Mouse (Mus musculus) liver, embryonic 12.5 days (tissue): ENCODE measurements at regions not wholly inside any gene's neighbourhood (a gene's known extent, or its start where the extent isn't known, plus 50 kb on each side); places are given as distances from the start of the nearest gene placed in this dataset.
"Not testable (repeated sequence)": the region's sequence is repeated elsewhere in the genome, so short reads cannot be mapped to it uniquely, and the experiment has no call there.

Experiments
- ATAC-seq: fragments of 200-750 bp; cut with Nextera tagmentation; 2 replicates; pipeline ENCODE4 v1.8.0; 2017; ENCODE audit warnings: moderate number of reproducible peaks, mild to moderate bottlenecking, moderate library complexity
- H3K27ac ChIP-seq: fragments of 300-500 bp; sonication (generic); 2 replicates; pipeline ENCODE4 v1.5.1; 2016; ENCODE audit warnings: mild to moderate bottlenecking
- H3K27me3 ChIP-seq: fragments of 300-500 bp; sonication (generic); replicated peaks from 2 replicates; pipeline ENCODE4 v1.6.1; 2016; ENCODE audit warnings: mild to moderate bottlenecking, moderate library complexity
- H3K36me3 ChIP-seq: fragments of 300-500 bp; sonication (generic); 2 replicates; pipeline ENCODE4 v1.6.1; 2016; ENCODE audit warnings: mild to moderate bottlenecking, moderate library complexity
- H3K4me1 ChIP-seq: fragments of 300-500 bp; sonication (generic); 2 replicates; pipeline ENCODE4 v1.6.1; 2016
- H3K4me2 ChIP-seq: fragments of 300-500 bp; sonication (generic); 2 replicates; pipeline ENCODE4 v1.6.1; 2016; ENCODE audit warnings: mild to moderate bottlenecking, moderate library complexity
- H3K4me3 ChIP-seq: fragments of 300-500 bp; sonication (generic); 2 replicates; pipeline ENCODE4 v1.5.1; 2016; ENCODE audit warnings: mild to moderate bottlenecking, moderate library complexity
- H3K9ac ChIP-seq: fragments of 300-500 bp; sonication (generic); 2 replicates; pipeline ENCODE4 v1.6.1; 2016; ENCODE audit warnings: mild to moderate bottlenecking, moderate library complexity
- H3K9me3 ChIP-seq: fragments of 300-500 bp; sonication (generic); replicated peaks from 2 replicates; pipeline ENCODE4 v1.6.1; 2016; ENCODE audit warnings: mild to moderate bottlenecking, moderate library complexity
- WGBS: fragments of 180-500 bp; shearing (Covaris S2); methylation state at CpG from one replicate; pipeline ENCODE4 v1.1.7; 2016; ENCODE audit not compliant: insufficient replicate concordance; 5-methylcytosine and 5-hydroxymethylcytosine counted together

GRCm38 (mm10) chr17:31753113-31753858 lies 75.7 kb downstream of the Cryaa start:
- Histone ChIP-seq H3K9me3 (no peaks in the 10 kb centered on the region), H3K4me2 (no peak overlapping the region), H3K36me3 (no peaks in the 10 kb centered on the region), H3K27me3 (no peaks in the 10 kb centered on the region; the same call in 1 of the 2 replicates), H3K4me3 (no peak overlapping the region), H3K4me1 (peaks cover 2% of the 10 kb centered on the region; the same call in 1 of the 2 replicates), H3K9ac (no peak overlapping the region), H3K27ac (no peak overlapping the region)
- 52% methylated on average over 9 of the region's 9 CpGs for WGBS
- no peak for ATAC-seq

- Histone ChIP-seq H3K9me3 (no peaks in the 10 kb centered on the region), H3K36me3 (no peaks in the 10 kb centered on the region), H3K9ac (no peak overlapping the region), H3K27ac (no peak overlapping the region), H3K27me3 (no peaks in the 10 kb centered on the region; the same call in 1 of the 2 replicates), H3K4me1 (no peaks in the 10 kb centered on the region), H3K4me2 (no peak overlapping the region), H3K4me3 (no peak overlapping the region)
- no peak for ATAC-seq
- 18% methylated on average over 4 of the region's 4 CpGs for WGBS
Observed at GRCm38 (mm10) chr17:31753859-31754229, 76.2 kb downstream of the Cryaa start.

- no peak for ATAC-seq
- Histone ChIP-seq H3K27me3 (no peaks in the 10 kb centered on the region), H3K4me2 (no peak overlapping the region), H3K4me1 (no peaks in the 10 kb centered on the region), H3K27ac (no peak overlapping the region), H3K9ac (no peak overlapping the region), H3K36me3 (no peaks in the 10 kb centered on the region), H3K9me3 (no peaks in the 10 kb centered on the region), H3K4me3 (no peak overlapping the region)
- WGBS: 54% methylated on average over 2 of the region's 2 CpGs
Observed at GRCm38 (mm10) chr17:31760465-31760864, 82.9 kb downstream of the Cryaa start.

GRCm38 (mm10) chr17:31763078-31763477 lies 85.5 kb downstream of the Cryaa start:
- no peak overlapping the region for H3K27ac ChIP-seq
- no peak overlapping the region for H3K9ac ChIP-seq
- H3K27me3 ChIP-seq: no peaks in the 10 kb centered on the region
- no peaks in the 10 kb centered on the region for H3K36me3 ChIP-seq
- no peak overlapping the region for H3K4me3 ChIP-seq
- no peaks in the 10 kb centered on the region for H3K4me1 ChIP-seq
- H3K4me2 ChIP-seq: no peak overlapping the region
- ATAC-seq: no peak
- WGBS: 48% methylated on average over 5 of the region's 5 CpGs
- H3K9me3 ChIP-seq: no peaks in the 10 kb centered on the region

- Histone ChIP-seq H3K27me3 (no peaks in the 10 kb centered on the region), H3K4me1 (no peaks in the 10 kb centered on the region), H3K4me3 (no peak overlapping the region), H3K9me3 (no peaks in the 10 kb centered on the region; the same call in none of the 2 replicates), H3K9ac (no peak overlapping the region), H3K4me2 (no peak overlapping the region), H3K36me3 (no peaks in the 10 kb centered on the region), H3K27ac (no peak overlapping the region)
- 52% methylated on average over 25 of the region's 25 CpGs for WGBS
- no peak for ATAC-seq
Observed at GRCm38 (mm10) chr17:31766779-31767697, 88.6 kb downstream of the Sik1 start.

GRCm38 (mm10) chr17:31772201-31772820 lies 83.3 kb downstream of the Sik1 start:
- Histone ChIP-seq H3K4me1 (no peaks in the 10 kb centered on the region), H3K9ac (no peak overlapping the region), H3K27me3 (no peaks in the 10 kb centered on the region), H3K9me3 (no peaks in the 10 kb centered on the region; the same call in none of the 2 replicates), H3K27ac (no peak overlapping the region), H3K4me2 (no peak overlapping the region), H3K4me3 (no peak overlapping the region), H3K36me3 (no peaks in the 10 kb centered on the region)
- no peak for ATAC-seq
- WGBS: 68% methylated on average over 9 of the region's 9 CpGs

- not testable (repeated sequence) for H3K27ac ChIP-seq, H3K9me3 ChIP-seq, H3K27me3 ChIP-seq, H3K9ac ChIP-seq, ATAC-seq, H3K4me1 ChIP-seq, H3K4me2 ChIP-seq, H3K36me3 ChIP-seq, H3K4me3 ChIP-seq
Observed at GRCm38 (mm10) chr17:31773882-31774281, 81.7 kb downstream of the Sik1 start.

- Histone ChIP-seq H3K27me3 (no peaks in the 10 kb centered on the region), H3K9ac (no peak overlapping the region), H3K4me1 (0 out of 2 replicates have a peak, but pooled peaks cover 8% of the 10 kb centered on the region), H3K36me3 (no peaks in the 10 kb centered on the region), H3K27ac (no peak overlapping the region), H3K9me3 (no peaks in the 10 kb centered on the region; the same call in 1 of the 2 replicates), H3K4me3 (no peak overlapping the region), H3K4me2 (no peak overlapping the region)
- ATAC-seq: no peak
- 66% methylated on average over 5 of the region's 5 CpGs for WGBS
Observed at GRCm38 (mm10) chr17:31775037-31775436, 80.6 kb downstream of the Sik1 start.

GRCm38 (mm10) chr17:31775966-31776365 lies 79.6 kb downstream of the Sik1 start:
- Histone ChIP-seq H3K36me3 (no peaks in the 10 kb centered on the region), H3K9ac (no peak overlapping the region), H3K27me3 (no peaks in the 10 kb centered on the region), H3K4me1 (0 out of 2 replicates have a peak, but pooled peaks cover 8% of the 10 kb centered on the region), H3K4me2 (no peak overlapping the region), H3K27ac (no peak overlapping the region), H3K9me3 (no peaks in the 10 kb centered on the region; the same call in 1 of the 2 replicates), H3K4me3 (no peak overlapping the region)
- ATAC-seq: no peak
- WGBS: 83% methylated on average over 3 of the region's 3 CpGs

- Histone ChIP-seq H3K27ac (no peak overlapping the region), H3K4me1 (0 out of 2 replicates have a peak, but pooled peaks cover 8% of the 10 kb centered on the region), H3K4me2 (no peak overlapping the region), H3K4me3 (no peak overlapping the region), H3K27me3 (no peaks in the 10 kb centered on the region), H3K36me3 (no peaks in the 10 kb centered on the region), H3K9ac (no peak overlapping the region), H3K9me3 (no peaks in the 10 kb centered on the region)
- no peak for ATAC-seq
- WGBS: 45% methylated on average over 9 of the region's 9 CpGs
Observed at GRCm38 (mm10) chr17:31776949-31777607, 78.5 kb downstream of the Sik1 start.

GRCm38 (mm10) chr17:31777751-31778150 lies 77.9 kb downstream of the Sik1 start:
- Histone ChIP-seq H3K36me3 (no peaks in the 10 kb centered on the region), H3K4me3 (no peak overlapping the region), H3K9ac (no peak overlapping the region), H3K4me2 (no peak overlapping the region), H3K27ac (no peak overlapping the region), H3K27me3 (no peaks in the 10 kb centered on the region), H3K4me1 (0 out of 2 replicates have a peak, but pooled peaks cover 8% of the 10 kb centered on the region), H3K9me3 (no peaks in the 10 kb centered on the region)
- WGBS: 55% methylated on average over 5 of the region's 5 CpGs
- ATAC-seq: no peak
